Mouse (Mus musculus) stomach, postnatal 0 days (tissue): ENCODE results near the gene Pepd.

Experiments
- CTCF ChIP-seq: IDR thresholded peaks from 2 replicates; pipeline ENCODE4 v1.5.1; 2016; ENCODE audit warnings: antibody characterized with exemption, low read depth, mild to moderate bottlenecking, moderate library complexity
- EP300 ChIP-seq: optimal IDR thresholded peaks from 2 replicates; pipeline ENCODE3; 2016; ENCODE audit warnings: antibody characterized with exemption

DNA sequence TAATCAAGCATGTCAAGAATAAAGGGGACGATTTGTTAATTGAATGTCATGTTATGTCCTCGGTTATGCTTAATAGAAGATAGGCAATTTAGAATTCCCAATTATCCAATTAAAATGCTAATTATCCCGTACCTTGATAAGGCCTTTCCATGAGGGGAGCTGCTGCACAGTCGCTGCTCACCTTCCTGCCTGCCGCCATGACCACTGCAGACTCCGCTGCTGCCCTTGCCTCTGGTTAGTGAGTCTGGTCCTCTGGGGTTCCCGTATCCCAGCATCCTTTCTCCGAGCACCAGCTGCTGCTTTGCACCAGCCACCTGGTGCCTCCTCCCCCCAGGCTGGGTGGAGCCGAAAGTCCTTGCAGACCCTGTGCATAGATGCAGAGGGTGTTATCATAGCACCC lies 101.0 kb downstream of the Pepd start:
- TF ChIP-seq CTCF (no peak), EP300 (no peak)
